Mouse (Mus musculus) CH12.LX (cell line): ENCODE results near the gene Scgb2b27. TPM values are rescaled to one million over a fixed set of nuclear protein-coding genes. Genes with fewer than 3 reads are reported as not detected.
"Not testable (repeated sequence)": the region's sequence is repeated elsewhere in the genome, so short reads cannot be mapped to it uniquely, and the experiment has no call there.

Experiments
- DNase-seq: peaks from one replicate; pipeline ENCODE4 v3.0.0-alpha.2; 2013; ENCODE audit errors: extremely low read depth
- H3K27ac ChIP-seq: 2 replicates; pipeline ENCODE4 v1.5.1; 2012; ENCODE audit warnings: low read depth, mild to moderate bottlenecking, control low read depth, moderate library complexity; ENCODE audit not compliant: insufficient read depth
- H3K27me3 ChIP-seq: replicated peaks from 2 replicates; pipeline ENCODE3; 2012; ENCODE audit warnings: inconsistent platforms
- H3K36me3 ChIP-seq, 2 experiments: replicated peaks in 1 of 2; 2 replicates each; pipeline versions ENCODE3 to v1.6.1; 2012; ENCODE audit warnings: inconsistent platforms in 1 of 2, low read length in 1 of 2, mild to moderate bottlenecking in 1 of 2, mixed read lengths in 1 of 2, moderate library complexity in 1 of 2; ENCODE audit not compliant: control insufficient read depth in 1 of 2, insufficient read depth in 1 of 2
- H3K4me1 ChIP-seq, 2 experiments: 2 replicates each; pipeline ENCODE4 v1.6.1; 2012; ENCODE audit warnings: inconsistent platforms in 1 of 2, moderate library complexity in 1 of 2; ENCODE audit not compliant: insufficient read depth in 2 of 2, control insufficient read depth in 1 of 2
- H3K4me2 ChIP-seq: 2 replicates; pipeline ENCODE4 v1.6.1; 2012; ENCODE audit warnings: low read depth, mild to moderate bottlenecking, control low read depth; ENCODE audit not compliant: poor library complexity, insufficient read depth, severe bottlenecking
- H3K4me3 ChIP-seq, 3 experiments: fragments of 150-350 bp in 1 of 3; sonication (generic) in 1 of 3; replicated peaks in 1 of 3; 2 replicates each; pipeline versions ENCODE3 to v1.5.1; 2011 to 2012; ENCODE audit warnings: low read depth in 2 of 3, low read length in 2 of 3, mild to moderate bottlenecking in 2 of 3, moderate library complexity in 2 of 3, control low read depth in 1 of 3, improper control_type of control experiment in 1 of 3, inconsistent platforms in 1 of 3, mixed read lengths in 1 of 3; ENCODE audit not compliant: poor library complexity in 1 of 3
- H3K79me2 ChIP-seq: replicated peaks from 2 replicates; pipeline ENCODE4 v1.6.1; 2012; ENCODE audit warnings: mild to moderate bottlenecking, moderate library complexity; ENCODE audit not compliant: control insufficient read depth, poor library complexity, insufficient read depth, severe bottlenecking; ENCODE audit errors: extremely low read depth
- H3K9ac ChIP-seq: 2 replicates; pipeline ENCODE4 v1.6.1; 2012; ENCODE audit warnings: low read depth, mild to moderate bottlenecking, control low read depth, moderate library complexity; ENCODE audit not compliant: insufficient read depth
- H3K9me3 ChIP-seq: replicated peaks from 2 replicates; pipeline ENCODE3; 2012; ENCODE audit warnings: low read length, inconsistent platforms, mixed read lengths
- BHLHE40 ChIP-seq: IDR thresholded peaks from 2 replicates; pipeline ENCODE4 v1.6.1; 2011; ENCODE audit warnings: mild to moderate bottlenecking, low read depth, low read length, improper control_type of control experiment
- CHD1 ChIP-seq: IDR thresholded peaks from 2 replicates; pipeline ENCODE4 v1.6.1; 2012; ENCODE audit warnings: low read depth, low read length, improper control_type of control experiment, inconsistent platforms
- CHD2 ChIP-seq: IDR thresholded peaks from 2 replicates; pipeline ENCODE4 v1.6.1; 2011; ENCODE audit warnings: low read length, improper control_type of control experiment
- CTCF ChIP-seq, 2 experiments: IDR thresholded peaks in 1 of 2; conservative IDR thresholded peaks in 1 of 2; 2 replicates each; pipeline ENCODE4 v1.5.1; 2011 to 2012; ENCODE audit warnings: low read depth in 2 of 2, low read length in 2 of 2, improper control_type of control experiment in 1 of 2, inconsistent platforms in 1 of 2, mild to moderate bottlenecking in 1 of 2, moderate library complexity in 1 of 2
- E2F4 ChIP-seq: IDR thresholded peaks from 2 replicates; pipeline ENCODE4 v1.6.1; 2011; ENCODE audit warnings: low read depth, low read length, improper control_type of control experiment; ENCODE audit not compliant: insufficient replicate concordance
- ELF1 ChIP-seq: IDR thresholded peaks from 2 replicates; pipeline ENCODE4 v1.6.1; 2014; ENCODE audit warnings: low read depth, mild to moderate bottlenecking, inconsistent platforms, low read length, improper control_type of control experiment
- ETS1 ChIP-seq: conservative IDR thresholded peaks from 2 replicates; pipeline ENCODE4 v1.6.1; 2012; ENCODE audit warnings: low read depth, mild to moderate bottlenecking, inconsistent platforms, low read length, improper control_type of control experiment, moderate library complexity
- JUN ChIP-seq: IDR thresholded peaks from 2 replicates; pipeline ENCODE4 v1.6.1; 2011; ENCODE audit warnings: low read depth, mild to moderate bottlenecking, low read length, improper control_type of control experiment, moderate library complexity; ENCODE audit not compliant: insufficient read depth
- MAX ChIP-seq: IDR thresholded peaks from 2 replicates; pipeline ENCODE4 v1.6.1; 2011; ENCODE audit warnings: low read length, improper control_type of control experiment
- MAZ ChIP-seq: IDR thresholded peaks from 2 replicates; pipeline ENCODE4 v1.6.1; 2012; ENCODE audit warnings: low read depth, mild to moderate bottlenecking, inconsistent platforms, low read length, improper control_type of control experiment, moderate library complexity
- MXI1 ChIP-seq: IDR thresholded peaks from 2 replicates; pipeline ENCODE4 v1.6.1; 2011; ENCODE audit warnings: mild to moderate bottlenecking, low read depth, low read length, improper control_type of control experiment
- PAX5 ChIP-seq: IDR thresholded peaks from 2 replicates; pipeline ENCODE4 v1.6.1; 2012; ENCODE audit warnings: low read length, inconsistent platforms, mixed read lengths
- POLR2AphosphoS2 ChIP-seq: IDR thresholded peaks from 2 replicates; pipeline ENCODE4 v1.6.1; 2011; ENCODE audit warnings: low read depth, low read length, improper control_type of control experiment
- RAD21 ChIP-seq: IDR thresholded peaks from 2 replicates; pipeline ENCODE4 v1.6.1; 2011; ENCODE audit warnings: low read depth, mild to moderate bottlenecking, low read length, improper control_type of control experiment, moderate library complexity
- RCOR1 ChIP-seq: conservative IDR thresholded peaks from 2 replicates; pipeline ENCODE4 v1.6.1; 2012; ENCODE audit warnings: low read depth, mild to moderate bottlenecking, inconsistent platforms, low read length, improper control_type of control experiment
- SIN3A ChIP-seq: IDR thresholded peaks from 2 replicates; pipeline ENCODE4 v1.6.1; 2012; ENCODE audit warnings: low read length, improper control_type of control experiment, inconsistent platforms
- SMC3 ChIP-seq: IDR thresholded peaks from 2 replicates; pipeline ENCODE4 v1.6.1; 2011; ENCODE audit warnings: low read depth, low read length, improper control_type of control experiment
- TBP ChIP-seq: conservative IDR thresholded peaks from 2 replicates; pipeline ENCODE4 v1.6.1; 2011; ENCODE audit warnings: low read depth, low read length, improper control_type of control experiment
- UBTF ChIP-seq: IDR thresholded peaks from 2 replicates; pipeline ENCODE4 v1.6.1; 2012; ENCODE audit warnings: low read depth, mild to moderate bottlenecking, inconsistent platforms, low read length, improper control_type of control experiment, moderate library complexity
- dilution Hi-C: fragments of 300-500 bp; cut with MboI; formaldehyde crosslinking; loops from 2 replicates; pipeline ENCODE4 v1.14.3; 2020; ENCODE audit warnings: low sequenced_read_pairs; ENCODE audit not compliant: extremely low pct_unique_long_range_greater_than_20kb, extremely low pct_ligation_motif_present
- in situ Hi-C: fragments of 300-500 bp; cut with MboI; formaldehyde crosslinking; loops from 3 replicates; pipeline ENCODE4 v1.14.3; 2019; ENCODE audit warnings: low sequenced_read_pairs, low pct_ligation_motif_present, low pct_unique_long_range_greater_than_20kb, mixed read lengths
- polyA plus RNA-seq: library from polyadenylated mRNA; unstranded; fragments of >175 nt; gene quantifications from 2 replicates; pipeline ENCODE4 v1.2.1, GENCODE M21; 2012; ENCODE audit warnings: low read depth; ENCODE audit not compliant: insufficient read length
- total RNA-seq, 2 experiments: library from RNA; depleted of rRNA; stranded (reverse); fragments of 300-350 nt in 1 of 2; fragments of >200 nt in 1 of 2; gene quantifications; 2 replicates each; pipeline ENCODE4 v1.2.3; 2012 to 2014

The Scgb2b27 gene
- total and polyA plus RNA-seq, 3 experiments = not detected

- H3K4me3 ChIP-seq, H3K4me1 ChIP-seq, H3K9ac ChIP-seq, H3K4me2 ChIP-seq, H3K36me3 ChIP-seq, H3K79me2 ChIP-seq, dilution Hi-C loops, H3K27ac ChIP-seq, in situ Hi-C loops, H3K9me3 ChIP-seq: not testable (repeated sequence)
- TF ChIP-seq CTCF (conservative IDR thresholded peaks at IDR 0.05 in 1 of 2, IDR thresholded peaks at IDR 0.05 in 1 of 2; ENCODE audit: low read depth in 2 of 2, low read length in 2 of 2) (peak in 1 of 2 experiments; percentile 51; a peak in 2 of 4 replicates), SMC3 (peak; percentile 27; the same call in 1 of the 2 replicates), RAD21 (peak; percentile 37)
- peak; percentile 7 for DNase-seq
- H3K27me3 ChIP-seq = peaks cover 12% of the 10 kb centered on the region
Measured at GRCm38 (mm10) chr7:34027202-34027601, 13.5 kb upstream of the Scgb2b27 start.

GRCm38 (mm10) chr7:34025641-34026040 is 11.9 kb upstream of the Scgb2b27 start:
- in situ Hi-C loops (no loop called here), dilution Hi-C loops (no loop called here)
- DNase-seq = no peak
- H3K4me1 ChIP-seq = no peaks in the 10 kb centered on the region; a peak in 2 of 4 replicates
- TF ChIP-seq MXI1 = no peak
- TF ChIP-seq SIN3A = no peak
- no peak for TF ChIP-seq ETS1
- TF ChIP-seq TBP = no peak
- no peak for TF ChIP-seq PAX5
- no peak for TF ChIP-seq POLR2AphosphoS2
- no peak for TF ChIP-seq MAZ
- TF ChIP-seq UBTF = no peak
- no peak for TF ChIP-seq BHLHE40
- TF ChIP-seq JUN = no peak
- TF ChIP-seq E2F4 = no peak
- no peak for TF ChIP-seq RCOR1
- TF ChIP-seq ELF1 = no peak
- TF ChIP-seq CHD1 = no peak
- no peak for TF ChIP-seq MAX
- TF ChIP-seq CHD2 = no peak
- peaks cover 2% of the 10 kb centered on the region for H3K9me3 ChIP-seq
- H3K4me2 ChIP-seq = no peak overlapping the region
- H3K36me3 ChIP-seq = no peaks in the 10 kb centered on the region
- H3K27me3 ChIP-seq = peaks cover 12% of the 10 kb centered on the region
- no peak overlapping the region for H3K9ac ChIP-seq
- no peak overlapping the region for H3K27ac ChIP-seq
- H3K4me3 ChIP-seq = no peak overlapping the region
- no peaks in the 10 kb centered on the region for H3K79me2 ChIP-seq

- H3K79me2 ChIP-seq, H3K27ac ChIP-seq, H3K4me2 ChIP-seq, H3K4me3 ChIP-seq, H3K4me1 ChIP-seq, H3K9me3 ChIP-seq, H3K36me3 ChIP-seq, DNase-seq, dilution Hi-C loops, H3K9ac ChIP-seq: not testable (repeated sequence)
- in situ Hi-C loops = loop anchor here (25.0 kb wide), 1 partner anchor 91 kb away; no protein-coding TSS in a partner anchor
- H3K27me3 ChIP-seq = peaks cover 19% of the 10 kb centered on the region
Measured at GRCm38 (mm10) chr7:34021183-34021582, 7.4 kb upstream of the Scgb2b27 start, which contains the start of gene Scgb1b27. TSS of gene Scgb1b27 (plus strand) at chr7:34021483.
